Mouse (Mus musculus): Measurements from ENCODE around the gene Sntb2. TPM values are rescaled to one million over a fixed set of nuclear protein-coding genes. Genes with fewer than 3 reads are reported as not detected.
"Not testable (repeated sequence)": the region's sequence is repeated elsewhere in the genome, so short reads cannot be mapped to it uniquely, and the experiment has no call there.

Gene Sntb2
- polyA plus RNA-seq, 1 experiment from 2014 or later = 7.2 TPM

DNA sequence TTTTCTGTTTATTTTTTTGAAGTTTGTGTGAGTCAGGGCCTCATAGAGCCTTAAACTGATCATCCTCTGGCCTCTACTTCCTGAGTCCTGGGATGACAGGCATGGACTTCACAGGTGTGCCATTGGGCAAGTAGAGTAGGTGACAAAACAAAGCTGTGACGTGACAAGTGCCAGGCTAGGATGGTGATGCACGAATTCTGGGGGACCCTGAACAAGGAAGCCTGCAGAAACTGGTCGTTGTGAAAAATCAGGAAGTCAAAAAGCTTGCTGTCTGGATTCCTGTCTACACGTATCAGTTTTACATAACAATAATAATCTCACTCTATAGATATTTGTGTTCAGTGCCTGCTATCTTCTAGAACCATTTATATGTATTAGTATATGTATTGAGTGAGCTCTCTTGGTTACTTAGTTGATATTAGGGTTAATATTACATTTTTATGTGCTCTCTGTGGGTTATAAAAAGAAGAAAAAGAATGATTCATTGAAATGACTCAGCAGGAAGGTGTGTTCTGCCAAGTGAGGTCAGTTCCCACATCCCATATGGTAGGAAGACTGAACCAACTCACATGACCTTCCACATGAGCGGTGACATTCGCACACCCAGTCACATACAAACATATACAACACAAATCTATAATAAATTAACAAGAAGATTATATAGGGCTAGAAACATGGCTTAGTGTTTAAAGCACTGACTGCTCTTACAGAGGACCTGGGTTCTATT is 37.2 kb downstream of the Sntb2 start:
- WGBS (ENCODE audit: missing documents) = 4% methylated on average over 6 of the region's 6 CpGs
- H3K79me2 ChIP-seq (ENCODE audit: inconsistent target) = peaks cover 86% of the 10 kb centered on the region
- no peak overlapping the region for H3K4me3 ChIP-seq (ENCODE audit: inconsistent target)
- H3K36me3 ChIP-seq (ENCODE audit: inconsistent target) = no peaks in the 10 kb centered on the region
- peak overlapping the region; percentile 74 for H3K27ac ChIP-seq

DNA sequence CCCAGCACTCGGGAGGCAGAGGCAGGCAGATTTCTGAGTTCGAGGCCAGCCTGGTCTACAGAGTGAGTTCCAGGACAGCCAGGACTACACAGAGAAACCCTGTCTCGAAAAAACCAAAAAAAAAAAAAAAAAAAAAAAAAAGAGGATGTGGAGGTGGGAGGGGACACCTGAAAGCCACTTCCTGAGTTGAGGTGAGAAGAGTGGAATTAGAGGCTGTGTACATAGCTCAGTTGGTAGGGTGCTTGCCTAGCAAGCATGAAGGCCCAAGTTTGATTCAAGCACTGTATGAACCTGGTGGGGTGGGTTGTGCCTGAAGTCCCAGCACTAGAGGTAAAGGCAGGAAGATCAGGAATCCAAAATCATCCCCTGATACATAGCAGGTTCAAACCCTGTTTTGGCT is 38.0 kb downstream of the Sntb2 start:
- H3K27ac ChIP-seq = peak overlapping the region; percentile 74
- not testable (repeated sequence) for H3K4me3 ChIP-seq (ENCODE audit: inconsistent target); H3K36me3 ChIP-seq (ENCODE audit: inconsistent target)
- H3K79me2 ChIP-seq (ENCODE audit: inconsistent target) = peaks cover 86% of the 10 kb centered on the region
- no CpG with 5 or more reads among the region's 3 CpGs for WGBS (ENCODE audit: missing documents)

DNA sequence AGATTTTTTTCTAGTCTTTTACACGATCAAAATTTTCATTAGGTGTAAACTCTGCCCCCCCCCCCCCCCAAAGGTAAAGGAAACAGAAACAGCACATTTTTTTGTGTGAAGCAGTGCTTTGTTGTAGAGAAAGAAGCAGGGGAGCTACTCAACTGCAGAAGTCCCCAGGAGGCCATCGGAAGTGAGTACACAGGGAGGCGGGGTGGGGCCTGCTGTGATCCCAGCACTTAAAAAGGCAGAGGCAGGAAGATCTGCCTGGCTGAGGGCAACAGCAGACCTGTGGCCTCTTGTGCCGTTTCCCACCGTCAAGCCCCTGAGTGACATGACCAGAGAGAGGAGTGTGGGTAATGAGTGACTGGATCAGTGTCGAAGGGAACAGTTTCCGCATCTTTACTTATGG is 39.2 kb downstream of the Sntb2 start:
- WGBS (ENCODE audit: missing documents) = 90% methylated on average over 7 of the region's 7 CpGs
- H3K36me3 ChIP-seq (ENCODE audit: inconsistent target) = no peaks in the 10 kb centered on the region
- H3K4me3 ChIP-seq (ENCODE audit: inconsistent target) = no peak overlapping the region
- H3K79me2 ChIP-seq (ENCODE audit: inconsistent target) = peaks cover 86% of the 10 kb centered on the region
- no peak overlapping the region for H3K27ac ChIP-seq

DNA sequence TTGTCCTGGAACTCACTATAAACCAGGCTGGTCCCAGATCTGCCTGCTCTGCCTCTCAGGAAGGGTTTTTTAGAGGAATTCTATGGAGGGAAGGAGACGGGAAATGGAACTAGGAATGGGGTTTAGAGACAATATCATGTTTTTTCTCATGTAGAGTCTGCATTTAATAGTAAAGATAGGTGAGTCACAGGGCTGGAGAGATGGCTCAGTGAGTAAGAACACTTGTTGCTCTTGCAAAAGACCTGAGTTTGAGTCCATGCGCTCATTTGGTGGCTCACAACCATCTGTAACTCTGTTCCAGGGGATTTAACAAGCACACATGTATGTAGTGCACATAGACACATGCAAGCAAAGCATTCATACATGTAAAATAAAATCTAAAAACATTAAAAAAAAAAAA is 40.2 kb downstream of the Sntb2 start:
- WGBS (ENCODE audit: missing documents) = 94% methylated on average over 2 of the region's 2 CpGs
- Histone ChIP-seq H3K27ac (no peak overlapping the region), H3K79me2 (ENCODE audit: inconsistent target) (peaks cover 84% of the 10 kb centered on the region), H3K4me3 (ENCODE audit: inconsistent target) (no peak overlapping the region), H3K36me3 (ENCODE audit: inconsistent target) (no peaks in the 10 kb centered on the region)

DNA sequence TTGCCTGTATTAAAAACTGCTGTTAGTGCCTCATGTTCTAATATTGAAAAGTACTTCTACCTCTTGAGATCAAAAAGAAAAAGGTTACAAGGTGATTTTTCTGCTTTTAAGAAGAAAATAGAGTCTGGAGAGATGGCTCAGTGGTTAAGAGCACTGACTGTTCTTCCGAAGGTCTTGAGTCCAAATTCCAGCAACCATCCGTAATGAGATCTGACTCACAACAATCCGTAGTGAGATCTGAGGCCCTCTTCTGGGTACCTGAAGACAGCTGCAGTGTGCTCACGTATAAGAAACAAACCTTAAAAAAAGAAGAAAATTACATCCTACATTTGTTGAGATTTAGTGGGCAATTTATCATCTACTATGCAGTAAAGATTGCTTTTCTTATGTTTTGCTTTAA is 40.9 kb downstream of the Sntb2 start:
- Histone ChIP-seq H3K27ac (no peak overlapping the region), H3K79me2 (ENCODE audit: inconsistent target) (peaks cover 79% of the 10 kb centered on the region), H3K4me3 (ENCODE audit: inconsistent target) (no peak overlapping the region), H3K36me3 (ENCODE audit: inconsistent target) (no peaks in the 10 kb centered on the region)
- 95% methylated on average over 4 of the region's 4 CpGs for WGBS (ENCODE audit: missing documents)

DNA sequence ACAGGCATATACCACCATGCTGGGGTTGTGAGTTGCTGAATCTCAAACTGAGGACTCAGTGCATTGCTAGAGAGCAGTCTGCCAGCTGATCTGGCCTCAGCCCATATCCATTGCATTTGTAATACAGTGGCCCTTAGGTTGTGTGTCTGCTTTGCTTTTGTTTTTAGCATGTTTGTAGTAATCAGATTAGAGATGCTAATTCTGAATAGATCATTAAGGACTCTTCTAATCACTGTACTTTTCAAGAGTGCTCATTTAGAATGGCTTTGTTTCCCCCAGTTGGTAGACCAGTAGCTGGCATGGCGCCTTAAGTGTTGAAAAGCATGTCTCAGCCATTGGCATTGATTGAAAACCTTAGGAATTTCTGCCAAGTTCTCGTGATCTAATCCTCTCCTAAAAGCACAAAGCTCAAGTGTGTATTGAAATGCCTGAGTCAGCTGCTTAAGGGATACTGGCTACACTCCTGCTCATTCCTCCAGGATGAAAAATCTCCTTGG is 43.3 kb downstream of the Sntb2 start:
- H3K36me3 ChIP-seq (ENCODE audit: inconsistent target) = no peaks in the 10 kb centered on the region
- H3K27ac ChIP-seq = no peak overlapping the region
- WGBS (ENCODE audit: missing documents) = 95% methylated on average over 2 of the region's 2 CpGs
- peaks cover 68% of the 10 kb centered on the region for H3K79me2 ChIP-seq (ENCODE audit: inconsistent target)
- H3K4me3 ChIP-seq (ENCODE audit: inconsistent target) = no peak overlapping the region

DNA sequence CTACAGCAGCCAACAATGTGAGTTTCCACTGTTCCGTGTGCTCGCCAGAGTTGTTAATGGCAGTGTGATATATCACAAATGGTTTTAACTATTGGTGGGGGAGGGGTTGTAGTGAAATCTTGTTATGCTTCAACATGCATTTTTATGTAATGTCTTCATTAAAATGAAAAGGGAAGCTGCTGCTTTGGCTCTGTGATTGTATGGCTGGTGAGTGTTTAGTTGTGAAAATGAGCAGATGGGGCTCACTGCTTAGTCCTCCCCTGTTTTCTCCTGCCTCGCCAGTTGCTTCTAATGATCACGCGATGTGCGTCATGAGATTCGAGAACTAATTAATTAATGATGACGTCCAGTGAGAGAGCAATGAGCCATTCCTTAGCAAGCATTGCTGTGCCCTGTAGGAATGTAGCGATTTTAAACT is 49.9 kb downstream of the Sntb2 start:
- Histone ChIP-seq H3K36me3 (ENCODE audit: inconsistent target) (no peaks in the 10 kb centered on the region), H3K27ac (no peak overlapping the region), H3K79me2 (ENCODE audit: inconsistent target) (peaks cover 29% of the 10 kb centered on the region; the same call in 1 of the 2 replicates), H3K4me3 (ENCODE audit: inconsistent target) (no peak overlapping the region)
- WGBS (ENCODE audit: missing documents) = 94% methylated on average over 9 of the region's 9 CpGs

DNA sequence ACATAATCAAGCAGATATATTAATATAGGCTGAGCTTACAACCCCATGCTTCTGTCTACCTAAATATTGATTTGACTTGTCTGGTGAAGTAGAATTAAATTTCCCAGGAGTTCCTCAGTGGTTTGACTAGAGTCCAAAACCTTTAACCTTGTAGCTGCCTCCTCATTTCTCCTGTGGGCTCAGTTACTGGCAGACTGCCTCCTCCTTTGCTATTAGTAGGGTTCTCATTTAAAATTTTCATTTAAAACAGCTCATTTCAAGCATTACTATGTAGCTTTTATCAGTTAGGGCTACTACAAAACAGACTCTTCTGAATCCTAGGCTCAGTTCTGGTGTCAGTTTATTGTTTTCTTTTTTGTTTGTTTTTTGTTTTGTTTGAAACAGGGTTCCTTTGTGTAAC is 50.4 kb downstream of the Sntb2 start:
- H3K27ac ChIP-seq = no peak overlapping the region
- peaks cover 25% of the 10 kb centered on the region; the same call in 1 of the 2 replicates for H3K79me2 ChIP-seq (ENCODE audit: inconsistent target)
- no peak overlapping the region for H3K4me3 ChIP-seq (ENCODE audit: inconsistent target)
- H3K36me3 ChIP-seq (ENCODE audit: inconsistent target) = no peaks in the 10 kb centered on the region

DNA sequence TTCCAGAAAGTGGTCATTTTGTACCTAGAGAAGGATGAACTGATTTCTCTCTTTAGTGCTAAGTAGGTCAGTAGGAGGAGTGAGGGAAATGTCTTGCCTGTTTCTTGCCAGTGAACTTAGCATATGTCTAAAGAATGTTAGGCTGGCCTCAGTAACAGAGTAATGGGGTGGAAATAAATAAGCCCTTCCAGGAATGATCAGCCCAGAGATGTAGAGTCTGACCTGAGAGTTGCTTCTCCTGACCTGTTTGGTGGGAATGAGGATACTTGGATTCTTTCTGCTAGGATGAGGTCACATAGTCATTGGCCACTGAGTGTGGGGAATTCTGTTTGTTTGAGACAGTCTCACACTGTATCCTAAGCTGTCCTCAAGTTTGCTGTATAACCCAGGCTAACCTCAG is 52.0 kb downstream of the Sntb2 start:
- Histone ChIP-seq H3K4me3 (ENCODE audit: inconsistent target) (no peak overlapping the region), H3K27ac (no peak overlapping the region), H3K79me2 (ENCODE audit: inconsistent target) (peaks cover 25% of the 10 kb centered on the region; the same call in 1 of the 2 replicates), H3K36me3 (ENCODE audit: inconsistent target) (peaks cover 12% of the 10 kb centered on the region; the same call in 1 of the 2 replicates)

DNA sequence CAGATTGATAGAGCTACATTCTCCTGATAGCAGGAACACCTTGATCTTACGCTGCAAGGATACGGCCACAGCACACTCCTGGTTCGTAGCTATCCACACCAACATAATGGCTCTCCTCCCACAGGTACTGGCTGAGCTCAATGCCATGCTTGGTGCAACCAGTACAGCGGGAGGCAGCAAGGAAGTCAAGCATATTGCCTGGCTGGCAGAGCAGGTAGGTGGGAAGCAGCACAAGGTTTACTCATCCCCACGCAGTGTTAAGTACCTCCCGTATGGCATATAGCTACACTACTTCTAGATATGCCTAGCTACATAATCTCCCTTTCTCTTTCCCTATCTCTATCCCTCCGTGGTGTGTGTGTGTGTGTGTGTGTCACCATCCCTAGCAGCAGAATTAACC is 55.8 kb downstream of the Sntb2 start:
- H3K36me3 ChIP-seq (ENCODE audit: inconsistent target) = peaks cover 20% of the 10 kb centered on the region; the same call in 1 of the 2 replicates
- H3K79me2 ChIP-seq (ENCODE audit: inconsistent target) = peaks cover 18% of the 10 kb centered on the region; the same call in 1 of the 2 replicates
- 95% methylated on average over 7 of the region's 7 CpGs for WGBS (ENCODE audit: missing documents)
- no peak overlapping the region for H3K27ac ChIP-seq
- no peak overlapping the region for H3K4me3 ChIP-seq (ENCODE audit: inconsistent target)

DNA sequence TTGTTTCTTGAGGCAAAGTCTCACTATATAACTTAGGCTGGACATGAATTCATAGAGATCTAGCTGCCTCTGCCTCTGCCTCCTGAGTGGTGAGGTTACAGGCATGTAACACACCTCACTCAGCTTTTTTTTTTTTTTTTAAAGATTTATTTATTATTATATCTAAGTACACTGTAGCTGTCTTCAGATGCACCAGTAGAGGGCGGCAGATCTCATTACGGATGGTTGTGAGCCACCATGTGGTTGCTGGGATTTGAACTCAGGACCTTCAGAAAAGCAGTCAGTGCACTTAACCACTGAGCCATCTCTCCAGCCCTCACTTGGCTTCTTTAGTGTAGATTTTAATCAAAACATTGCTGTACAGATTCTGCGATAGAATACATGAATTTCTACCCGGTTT is 60.8 kb downstream of the Sntb2 start:
- not testable (repeated sequence) for H3K27ac ChIP-seq; H3K4me3 ChIP-seq (ENCODE audit: inconsistent target); H3K79me2 ChIP-seq (ENCODE audit: inconsistent target)
- peaks cover 25% of the 10 kb centered on the region; the same call in 1 of the 2 replicates for H3K36me3 ChIP-seq (ENCODE audit: inconsistent target)
- WGBS (ENCODE audit: missing documents) = 90% methylated on average over 4 of the region's 4 CpGs

DNA sequence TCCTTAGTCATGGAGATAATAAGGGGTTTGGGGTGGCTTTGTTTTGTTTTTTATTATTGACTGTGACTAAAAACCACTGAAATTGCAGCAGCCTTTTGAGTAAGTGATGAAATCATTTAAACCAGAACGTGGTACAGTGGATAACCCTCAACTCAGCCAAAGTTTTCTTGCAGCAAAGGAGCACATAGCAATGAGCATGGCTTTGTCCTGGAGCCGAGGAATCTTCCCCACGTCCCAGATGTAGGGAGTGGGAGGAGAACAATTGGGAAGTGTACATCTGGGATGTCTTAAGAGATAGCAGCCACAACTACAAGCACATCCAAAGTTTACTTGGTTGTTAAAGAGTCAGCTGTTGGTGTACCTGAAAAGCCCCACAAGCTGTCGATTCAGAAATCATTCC is 61.9 kb downstream of the Sntb2 start:
- peaks cover 15% of the 10 kb centered on the region; the same call in 1 of the 2 replicates for H3K36me3 ChIP-seq (ENCODE audit: inconsistent target)
- H3K27ac ChIP-seq = no peak overlapping the region
- no peak overlapping the region for H3K4me3 ChIP-seq (ENCODE audit: inconsistent target)
- no peaks in the 10 kb centered on the region for H3K79me2 ChIP-seq (ENCODE audit: inconsistent target)
- 78% methylated on average over 4 of the region's 4 CpGs for WGBS (ENCODE audit: missing documents)

DNA sequence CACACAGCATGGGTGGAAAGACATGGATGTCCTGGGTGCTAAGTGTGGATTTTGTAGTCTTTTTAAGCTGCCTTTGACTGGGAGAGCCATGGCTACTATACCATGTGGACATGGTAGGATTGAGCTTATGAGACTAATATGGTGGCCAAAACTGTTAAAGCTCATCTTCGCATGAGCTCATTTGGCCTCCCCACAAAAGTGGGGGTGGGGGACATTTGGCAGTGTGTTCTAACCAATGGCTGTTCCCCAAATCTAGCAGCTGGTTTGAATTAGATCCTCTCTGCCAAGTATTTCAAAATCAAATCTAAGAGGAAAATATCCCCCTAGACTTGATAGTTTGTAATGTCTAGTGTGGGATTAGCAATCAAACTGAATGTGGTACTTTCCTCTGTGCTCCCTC is 63.5 kb downstream of the Sntb2 start:
- Histone ChIP-seq H3K36me3 (ENCODE audit: inconsistent target) (peaks cover 8% of the 10 kb centered on the region; the same call in 1 of the 2 replicates), H3K79me2 (ENCODE audit: inconsistent target) (no peaks in the 10 kb centered on the region), H3K4me3 (ENCODE audit: inconsistent target) (no peak overlapping the region), H3K27ac (no peak overlapping the region)
- 91% methylated on average over 1 of the region's 1 CpGs for WGBS (ENCODE audit: missing documents)

DNA sequence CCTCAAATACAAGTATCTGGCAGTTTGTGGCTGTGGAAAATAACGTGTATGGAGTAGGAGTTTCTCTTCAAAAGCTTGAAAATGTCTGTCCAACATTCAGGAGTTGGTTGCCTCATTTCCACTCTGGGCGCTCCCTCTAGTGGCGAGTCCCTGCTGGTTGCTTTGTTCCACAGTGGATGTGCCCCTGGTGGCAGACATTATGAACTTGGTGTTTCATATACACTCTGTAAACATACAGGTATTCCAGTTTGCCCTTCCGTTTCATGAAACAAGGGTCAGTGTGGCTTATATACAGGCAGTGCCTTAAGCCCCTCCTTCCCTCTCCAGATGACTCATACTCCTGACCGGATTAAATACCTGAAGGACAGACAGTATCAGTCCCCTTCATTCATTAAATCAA is 67.0 kb downstream of the Sntb2 start:
- Histone ChIP-seq H3K79me2 (ENCODE audit: inconsistent target) (no peaks in the 10 kb centered on the region), H3K27ac (no peak overlapping the region), H3K4me3 (ENCODE audit: inconsistent target) (no peak overlapping the region), H3K36me3 (ENCODE audit: inconsistent target) (peaks cover 9% of the 10 kb centered on the region; the same call in 1 of the 2 replicates)
- WGBS (ENCODE audit: missing documents) = 26% methylated on average over 5 of the region's 5 CpGs

DNA sequence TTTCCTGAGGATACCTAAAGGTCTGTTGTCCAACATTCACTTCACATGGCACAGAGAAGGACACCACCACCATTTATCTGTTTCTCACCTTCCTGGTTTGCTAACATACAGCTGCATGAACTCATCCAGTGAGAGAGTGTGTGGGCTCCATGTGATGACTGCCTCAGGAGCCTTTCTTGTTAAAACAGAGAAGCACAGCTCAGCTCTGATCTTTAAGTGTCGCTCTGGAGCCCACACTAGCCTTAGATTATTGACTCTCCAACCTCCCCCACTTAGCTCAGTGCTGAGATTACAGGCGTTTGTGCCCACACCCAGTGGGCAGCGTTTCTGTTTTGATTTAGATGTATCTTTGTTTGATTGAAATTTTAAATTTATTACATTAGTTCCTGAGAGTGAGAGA is 72.2 kb downstream of the Sntb2 start:
- no peaks in the 10 kb centered on the region for H3K79me2 ChIP-seq (ENCODE audit: inconsistent target)
- WGBS (ENCODE audit: missing documents) = 96% methylated on average over 3 of the region's 3 CpGs
- H3K36me3 ChIP-seq (ENCODE audit: inconsistent target) = peaks cover 36% of the 10 kb centered on the region
- no peak overlapping the region for H3K27ac ChIP-seq
- no peak overlapping the region for H3K4me3 ChIP-seq (ENCODE audit: inconsistent target)

DNA sequence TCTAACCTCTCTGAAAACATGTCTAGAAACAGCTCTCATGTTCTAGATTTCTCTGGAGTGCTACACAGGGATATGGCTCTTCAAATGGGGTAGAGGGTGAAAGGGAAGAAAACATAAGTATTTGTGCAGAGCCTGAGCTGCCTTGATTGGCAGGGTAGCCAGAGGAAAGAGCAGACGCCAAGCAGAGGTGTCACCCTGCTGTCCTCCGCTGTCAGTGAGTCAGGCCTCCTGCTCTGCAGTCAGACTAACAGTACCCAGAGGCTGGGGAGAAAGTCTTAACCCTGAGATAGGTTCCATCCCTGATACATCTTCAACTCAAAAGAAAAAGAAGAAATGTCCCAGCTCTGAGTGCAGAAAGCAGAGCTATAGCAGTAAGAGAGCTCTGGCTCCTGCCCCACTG is 77.1 kb downstream of the Sntb2 start:
- Histone ChIP-seq H3K36me3 (ENCODE audit: inconsistent target) (peaks cover 33% of the 10 kb centered on the region), H3K27ac (no peak overlapping the region), H3K79me2 (ENCODE audit: inconsistent target) (no peaks in the 10 kb centered on the region), H3K4me3 (ENCODE audit: inconsistent target) (no peak overlapping the region)
- 84% methylated on average over 2 of the region's 2 CpGs for WGBS (ENCODE audit: missing documents)

Measured in macrophage (primary cell).